Mouse (Mus musculus): ENCODE measurements around the gene Bap1. TPM values are rescaled to one million over a fixed set of nuclear protein-coding genes. Genes with fewer than 3 reads are reported as not detected.

The Bap1 gene
- 78.3 and 83.8 TPM in 2 replicates for polyA plus RNA-seq (2021; fragmentation: Nextera tagmentation)
- long read RNA-seq, experiment 1, transcript Bap1-201 (17 exons, 3,460 nt), result major isoform, 784 of 1,103 reads
- long read RNA-seq, experiment 1, partial matches to known transcripts, result 115 of 1,103 reads
- long read RNA-seq, experiment 1, other reads (novel, unspliced or antisense), result 204 of 1,103 reads
- long read RNA-seq, experiment 2, transcript Bap1-201 (17 exons, 3,460 nt), result major isoform, 35 of 94 reads
- long read RNA-seq, experiment 2, partial matches to known transcripts, result 48 of 94 reads
- long read RNA-seq, experiment 2, other reads (novel, unspliced or antisense), result 11 of 94 reads

DNA sequence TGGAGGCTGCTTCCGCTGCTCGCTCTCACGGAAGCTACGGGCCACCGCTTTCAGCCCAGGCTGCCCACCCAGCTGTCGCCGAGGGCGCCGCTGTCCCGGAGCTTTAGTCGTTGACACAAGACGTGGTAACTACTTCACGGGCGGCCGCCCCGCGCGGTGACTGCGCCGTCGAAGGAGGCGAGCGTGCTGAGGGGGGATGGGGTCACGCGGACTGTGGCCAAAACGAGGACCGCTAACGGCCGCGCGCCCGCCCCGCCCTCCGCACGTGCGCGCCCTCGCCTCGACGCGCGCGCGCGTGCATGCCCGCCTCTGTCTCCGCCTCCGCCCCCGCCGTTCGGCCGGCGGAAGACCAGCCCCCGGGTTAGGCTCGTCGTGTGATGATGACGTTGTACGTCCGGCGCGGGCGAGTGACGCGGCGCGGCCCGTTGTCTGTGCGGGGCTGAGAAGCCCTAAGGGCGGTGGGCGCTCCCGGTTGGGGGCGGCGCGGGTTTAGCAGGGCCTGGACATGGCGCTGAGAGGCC, at the start of gene Bap1, which contains the start of gene Phf7:
TSS of gene Bap1 (plus strand) at position 367 of the 521 bp plus-strand sequence.
TSS of gene Phf7 (minus strand) at position 234 of the 521 bp plus-strand sequence.

DNA sequence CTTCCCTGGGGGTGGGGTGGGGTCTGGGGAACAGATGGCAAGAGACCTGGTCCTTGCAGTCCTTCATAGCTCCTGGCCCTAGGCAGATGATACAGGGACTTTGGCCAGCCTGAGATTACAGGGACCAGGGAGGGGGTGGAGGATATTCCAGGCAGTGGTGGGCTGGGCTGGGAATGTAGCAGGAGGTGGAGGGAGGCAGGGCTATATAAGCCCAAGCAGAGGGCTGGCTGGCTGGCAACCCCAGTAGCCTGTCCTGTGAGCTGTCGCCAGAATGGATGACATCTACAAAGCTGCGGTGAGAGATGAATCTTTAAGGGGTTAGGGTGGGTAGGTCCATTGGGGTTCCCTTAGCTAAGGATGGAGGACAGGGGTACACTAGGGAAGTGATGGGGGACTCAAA, 43.2 kb upstream of the Bap1 start, which contains the start of gene Tnnc1:
TSS of gene Tnnc1 (plus strand) at position 229 of the 400 bp plus-strand sequence.

DNA sequence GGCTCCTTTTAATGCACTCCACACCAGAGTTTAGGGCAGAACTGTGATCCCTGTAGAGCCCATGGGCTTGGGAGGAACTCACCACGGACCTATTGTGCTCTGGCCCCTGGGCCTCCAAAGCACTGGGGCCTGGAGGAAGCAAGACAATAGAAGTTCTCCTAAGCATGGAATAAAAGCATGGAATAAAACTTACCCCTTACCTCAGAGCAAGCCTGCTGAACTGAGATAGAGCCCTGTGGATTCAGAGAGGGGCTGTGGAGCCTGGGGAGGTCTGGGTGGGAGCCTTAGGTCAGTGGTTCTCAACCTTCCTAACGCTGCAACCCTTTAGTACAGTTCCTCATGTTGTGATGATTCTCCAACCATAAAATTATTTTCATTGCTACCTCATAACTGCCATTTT, 34.4 kb upstream of the Bap1 start, which contains the start of gene Nisch:
TSS of gene Nisch (minus strand) at position 101 of the 400 bp plus-strand sequence.

DNA sequence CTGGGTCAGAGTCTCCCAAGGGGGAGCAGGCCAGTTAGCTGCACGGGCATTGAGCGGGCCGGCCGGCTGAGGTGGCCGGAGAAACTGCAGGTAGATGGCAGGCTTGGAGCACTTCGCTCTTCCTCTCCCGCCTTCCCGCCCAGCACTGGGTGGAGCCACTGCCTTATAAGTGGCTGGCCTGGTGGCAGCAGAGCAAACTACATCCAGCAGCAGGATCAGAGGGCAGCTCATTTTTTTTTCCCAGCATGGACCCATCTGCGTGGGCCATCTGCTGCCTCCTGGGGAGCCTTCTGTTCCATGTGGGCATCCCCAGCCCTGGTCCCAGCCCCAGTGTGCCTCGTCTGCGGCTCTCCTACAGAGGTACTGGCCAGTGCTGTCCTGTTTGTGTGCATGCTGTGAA, 33.6 kb upstream of the Bap1 start, which contains the start of gene Sema3g:
TSS of gene Sema3g (plus strand) at position 195 of the 400 bp plus-strand sequence.

Other genes starting within 250 kb of the Bap1 start
- 514 and 571 TPM in 2 replicates for gene Spcs1, start 249.8 kb upstream of the Bap1 start, polyA plus RNA-seq (2021; fragmentation: Nextera tagmentation)
- 8.6 and 18.1 TPM in 2 replicates for gene Pbrm1, start 232.3 kb upstream of the Bap1 start, polyA plus RNA-seq (2021; fragmentation: Nextera tagmentation)
- gene Gnl3, start 232.3 kb upstream of the Bap1 start, polyA plus RNA-seq (2021; fragmentation: Nextera tagmentation), result 13.2 and 15.2 TPM in 2 replicates
- 129 and 147 TPM in 2 replicates for gene Smim4, start 122.5 kb upstream of the Bap1 start, polyA plus RNA-seq (2021; fragmentation: Nextera tagmentation)
- 5.2 and 7.7 TPM in 2 replicates for gene Nt5dc2, start 120.4 kb upstream of the Bap1 start, polyA plus RNA-seq (2021; fragmentation: Nextera tagmentation)
- 7.3 and 8.7 TPM in 2 replicates for gene Stab1, start 82.8 kb upstream of the Bap1 start, polyA plus RNA-seq (2021; fragmentation: Nextera tagmentation)
- 65.8 and 69.3 TPM in 2 replicates for gene Tnnc1, start 43.1 kb upstream of the Bap1 start, polyA plus RNA-seq (2021; fragmentation: Nextera tagmentation)
- gene Nisch, start 34.5 kb upstream of the Bap1 start, polyA plus RNA-seq (2021; fragmentation: Nextera tagmentation), result 114 and 135 TPM in 2 replicates
- 0.05 and 0.06 TPM in 2 replicates for gene Sema3g, start 33.6 kb upstream of the Bap1 start, polyA plus RNA-seq (2021; fragmentation: Nextera tagmentation)
- 3.6 and 3.7 TPM in 2 replicates for gene Phf7, start 133 bp upstream of the Bap1 start, polyA plus RNA-seq (2021; fragmentation: Nextera tagmentation)
- 2.8 and 3.2 TPM in 2 replicates for gene Dnah1, start 72.4 kb downstream of the Bap1 start, polyA plus RNA-seq (2021; fragmentation: Nextera tagmentation)
- 14.1 and 16.4 TPM in 2 replicates for gene Capn7, start 85.2 kb downstream of the Bap1 start, polyA plus RNA-seq (2021; fragmentation: Nextera tagmentation)
- 22.4 and 23.5 TPM in 2 replicates for gene Sh3bp5, start 184.6 kb downstream of the Bap1 start, polyA plus RNA-seq (2021; fragmentation: Nextera tagmentation)
- gene Eaf1, start 242.9 kb downstream of the Bap1 start, polyA plus RNA-seq (2021; fragmentation: Nextera tagmentation), result 3.1 and 4.1 TPM in 2 replicates
- gene Mettl6, start 243.6 kb downstream of the Bap1 start, polyA plus RNA-seq (2021; fragmentation: Nextera tagmentation), result 12.1 and 12.4 TPM in 2 replicates